Mouse (Mus musculus): ENCODE data around the gene Npc2. TPM values are rescaled to one million over a fixed set of nuclear protein-coding genes. Genes with fewer than 3 reads are reported as not detected.

The Npc2 gene
- polyA plus RNA-seq, 1 experiment = 56.3 TPM

- TF ChIP-seq POLR2A (IDR thresholded peaks at IDR 0.05; ENCODE audit: borderline replicate concordance, insufficient read depth, low read length) (no peak), CTCF (IDR thresholded peaks at IDR 0.05; ENCODE audit: borderline replicate concordance, insufficient read depth, low read depth, low read length) (no peak)
- H3K4me1 ChIP-seq (ENCODE audit: control insufficient read depth, insufficient read depth, low read length) = peaks cover under 1% of the 10 kb centered on the region; the same call in 1 of the 2 replicates
- no peak for DNase-seq
- H3K27ac ChIP-seq (ENCODE audit: insufficient read depth, low read length) = no peak overlapping the region
- no peaks in the 10 kb centered on the region for H3K27me3 ChIP-seq (ENCODE audit: control insufficient read depth, insufficient read depth, low read length)
- no peak overlapping the region for H3K4me3 ChIP-seq (replicated peaks; ENCODE audit: insufficient read depth, low read depth, low read length)
- WGBS = 47% methylated on average over 4 of the region's 4 CpGs
Observed at GRCm38 (mm10) chr12:84800419-84800818, 27.5 kb upstream of the Npc2 start.

GRCm38 (mm10) chr12:84799086-84799485 is 26.1 kb upstream of the Npc2 start:
- WGBS = 93% methylated on average over 13 of the region's 13 CpGs
- DNase-seq = no peak

GRCm38 (mm10) chr12:84794647-84795046 is 21.7 kb upstream of the Npc2 start:
- TF ChIP-seq CTCF (IDR thresholded peaks at IDR 0.05; ENCODE audit: borderline replicate concordance, insufficient read depth, low read depth, low read length) (no peak), POLR2A (IDR thresholded peaks at IDR 0.05; ENCODE audit: borderline replicate concordance, insufficient read depth, low read length) (no peak)
- Histone ChIP-seq H3K4me3 (replicated peaks; ENCODE audit: insufficient read depth, low read depth, low read length) (no peak overlapping the region), H3K4me1 (ENCODE audit: control insufficient read depth, insufficient read depth, low read length) (no peaks in the 10 kb centered on the region), H3K27me3 (ENCODE audit: control insufficient read depth, insufficient read depth, low read length) (no peaks in the 10 kb centered on the region), H3K27ac (ENCODE audit: insufficient read depth, low read length) (no peak overlapping the region)
- WGBS = 91% methylated on average over 8 of the region's 8 CpGs
- no peak for DNase-seq

More at GRCm38 (mm10) chr12:84799086-84799485, 26.1 kb upstream of the Npc2 start:
- TF ChIP-seq CTCF (IDR thresholded peaks at IDR 0.05; ENCODE audit: borderline replicate concordance, insufficient read depth, low read depth, low read length) = no peak
- no peak for TF ChIP-seq POLR2A (IDR thresholded peaks at IDR 0.05; ENCODE audit: borderline replicate concordance, insufficient read depth, low read length)
- H3K4me1 ChIP-seq (ENCODE audit: control insufficient read depth, insufficient read depth, low read length) = no peaks in the 10 kb centered on the region
- H3K27me3 ChIP-seq (ENCODE audit: control insufficient read depth, insufficient read depth, low read length) = no peaks in the 10 kb centered on the region
- no peak overlapping the region for H3K4me3 ChIP-seq (replicated peaks; ENCODE audit: insufficient read depth, low read depth, low read length)
- H3K27ac ChIP-seq (ENCODE audit: insufficient read depth, low read length) = no peak overlapping the region

- Histone ChIP-seq H3K27me3 (ENCODE audit: control insufficient read depth, insufficient read depth, low read length) (no peaks in the 10 kb centered on the region), H3K27ac (ENCODE audit: insufficient read depth, low read length) (no peak overlapping the region), H3K4me1 (ENCODE audit: control insufficient read depth, insufficient read depth, low read length) (no peaks in the 10 kb centered on the region), H3K4me3 (replicated peaks; ENCODE audit: insufficient read depth, low read depth, low read length) (no peak overlapping the region)
- DNase-seq = no peak
- 81% methylated on average over 4 of the region's 4 CpGs for WGBS
- no peak for TF ChIP-seq CTCF (IDR thresholded peaks at IDR 0.05; ENCODE audit: borderline replicate concordance, insufficient read depth, low read depth, low read length)
- TF ChIP-seq POLR2A (IDR thresholded peaks at IDR 0.05; ENCODE audit: borderline replicate concordance, insufficient read depth, low read length) = no peak
Observed at GRCm38 (mm10) chr12:84792629-84793028, 19.7 kb upstream of the Npc2 start.

- H3K27me3 ChIP-seq (ENCODE audit: control insufficient read depth, insufficient read depth, low read length) = no peaks in the 10 kb centered on the region
- WGBS = 57% methylated on average over 10 of the region's 10 CpGs
- no peak overlapping the region for H3K4me3 ChIP-seq (replicated peaks; ENCODE audit: insufficient read depth, low read depth, low read length)
- DNase-seq = no peak
- TF ChIP-seq CTCF (IDR thresholded peaks at IDR 0.05; ENCODE audit: borderline replicate concordance, insufficient read depth, low read depth, low read length) (no peak), POLR2A (IDR thresholded peaks at IDR 0.05; ENCODE audit: borderline replicate concordance, insufficient read depth, low read length) (no peak)
- H3K4me1 ChIP-seq (ENCODE audit: control insufficient read depth, insufficient read depth, low read length) = peaks cover 4% of the 10 kb centered on the region
- H3K27ac ChIP-seq (ENCODE audit: insufficient read depth, low read length) = no peak overlapping the region
Observed at GRCm38 (mm10) chr12:84790853-84791252, 17.9 kb upstream of the Npc2 start.

- no peak for DNase-seq
- Histone ChIP-seq H3K27me3 (ENCODE audit: control insufficient read depth, insufficient read depth, low read length) (no peaks in the 10 kb centered on the region), H3K4me1 (ENCODE audit: control insufficient read depth, insufficient read depth, low read length) (peaks cover 14% of the 10 kb centered on the region), H3K4me3 (replicated peaks; ENCODE audit: insufficient read depth, low read depth, low read length) (no peak overlapping the region), H3K27ac (ENCODE audit: insufficient read depth, low read length) (no peak overlapping the region)
- 34% methylated on average over 5 of the region's 5 CpGs for WGBS
- TF ChIP-seq POLR2A (IDR thresholded peaks at IDR 0.05; ENCODE audit: borderline replicate concordance, insufficient read depth, low read length) (no peak), CTCF (IDR thresholded peaks at IDR 0.05; ENCODE audit: borderline replicate concordance, insufficient read depth, low read depth, low read length) (no peak)
Observed at GRCm38 (mm10) chr12:84786091-84786490, 13.1 kb upstream of the Npc2 start.

- Histone ChIP-seq H3K27ac (ENCODE audit: insufficient read depth, low read length) (no peak overlapping the region), H3K4me3 (replicated peaks; ENCODE audit: insufficient read depth, low read depth, low read length) (no peak overlapping the region), H3K4me1 (ENCODE audit: control insufficient read depth, insufficient read depth, low read length) (peaks cover 14% of the 10 kb centered on the region), H3K27me3 (ENCODE audit: control insufficient read depth, insufficient read depth, low read length) (no peaks in the 10 kb centered on the region)
- TF ChIP-seq CTCF (IDR thresholded peaks at IDR 0.05; ENCODE audit: borderline replicate concordance, insufficient read depth, low read depth, low read length) (peak; percentile 93), POLR2A (IDR thresholded peaks at IDR 0.05; ENCODE audit: borderline replicate concordance, insufficient read depth, low read length) (no peak)
- 27% methylated on average over 25 of the region's 25 CpGs for whole genome bisulfite sequencing
- peak; percentile 88 to 89 for DNase-seq
Observed at GRCm38 (mm10) chr12:84784604-84785381, 11.8 kb upstream of the Npc2 start.

- H3K4me1 ChIP-seq (ENCODE audit: control insufficient read depth, insufficient read depth, low read length) = no peaks in the 10 kb centered on the region
- no peak for DNase-seq
- no peak for TF ChIP-seq POLR2A (IDR thresholded peaks at IDR 0.05; ENCODE audit: borderline replicate concordance, insufficient read depth, low read length)
- no peak for TF ChIP-seq CTCF (IDR thresholded peaks at IDR 0.05; ENCODE audit: borderline replicate concordance, insufficient read depth, low read depth, low read length)
- H3K4me3 ChIP-seq (replicated peaks; ENCODE audit: insufficient read depth, low read depth, low read length) = no peak overlapping the region
- no peak overlapping the region for H3K27ac ChIP-seq (ENCODE audit: insufficient read depth, low read length)
- H3K27me3 ChIP-seq (ENCODE audit: control insufficient read depth, insufficient read depth, low read length) = no peaks in the 10 kb centered on the region
Observed at GRCm38 (mm10) chr12:84776229-84776628, 3.3 kb upstream of the Npc2 start.
